Mouse (Mus musculus) heart, adult 2 months (tissue): ENCODE measurements at regions not wholly inside any gene's neighbourhood (a gene's known extent, or its start where the extent isn't known, plus 50 kb on each side); places are given as distances from the start of the nearest gene placed in this dataset.

ENCODE experiments used
- CTCF ChIP-seq: fragments of 200-600 bp; IDR thresholded peaks from 2 replicates; pipeline ENCODE4 v1.8.1; 2022; ENCODE audit warnings: antibody characterized with exemption, mild to moderate bottlenecking, moderate library complexity
- EP300 ChIP-seq: fragments of 200-500 bp; IDR thresholded peaks from 2 replicates; pipeline ENCODE4 v1.6.1; 2011; ENCODE audit warnings: low read depth, low read length, control low read depth; ENCODE audit not compliant: insufficient read depth

DNA sequence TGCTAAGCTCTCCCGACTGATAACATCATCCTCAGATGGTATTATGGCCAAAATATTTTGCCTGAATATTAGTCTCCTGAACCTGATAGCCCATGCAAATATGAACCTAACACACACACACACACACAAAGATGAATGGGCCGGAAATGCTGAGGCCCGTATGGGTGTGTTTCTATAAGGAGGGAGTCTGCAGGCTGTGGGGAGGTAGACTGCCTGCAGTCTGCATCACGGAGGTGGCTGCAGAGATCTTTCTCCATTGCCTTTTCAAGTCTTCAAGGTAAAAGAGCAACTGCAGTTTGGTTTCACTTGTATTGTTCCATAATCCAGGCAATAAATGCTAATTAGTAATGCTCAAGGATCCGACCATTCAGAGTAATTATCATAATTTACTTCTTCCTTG lies 424.3 kb upstream of the Ubash3b start:
- TF ChIP-seq EP300 (no peak), CTCF (no peak)
